Mouse (Mus musculus) ES-E14 (cell line): Measurements from ENCODE around the gene Phykpl. TPM values are rescaled to one million over a fixed set of nuclear protein-coding genes. Genes with fewer than 3 reads are reported as not detected.
"Not testable (repeated sequence)": the region's sequence is repeated elsewhere in the genome, so short reads cannot be mapped to it uniquely, and the experiment has no call there.

Experiments used
- DNase-seq: peaks from one replicate; pipeline ENCODE4 v3.0.0-alpha.2; 2013; ENCODE audit warnings: low read depth, low spot score
- H3K27ac ChIP-seq: 2 replicates; pipeline ENCODE4 v1.5.1; 2012; ENCODE audit warnings: low read depth, mild to moderate bottlenecking, low read length, moderate library complexity, mixed read lengths; ENCODE audit not compliant: poor library complexity, insufficient read depth, severe bottlenecking
- H3K36me3 ChIP-seq: 2 replicates; pipeline ENCODE4 v1.6.1; 2012; ENCODE audit warnings: mild to moderate bottlenecking, low read length, moderate library complexity, mixed read lengths; ENCODE audit not compliant: control insufficient read depth, poor library complexity, insufficient read depth, severe bottlenecking
- H3K4me1 ChIP-seq, 2 experiments: fragments of 150-350 bp in 1 of 2; sonication (generic) in 1 of 2; 2 replicates each; pipeline ENCODE4 v1.6.1; 2012; ENCODE audit warnings: low read length in 2 of 2, mild to moderate bottlenecking in 1 of 2, mixed read lengths in 1 of 2; ENCODE audit not compliant: control insufficient read depth in 2 of 2, insufficient read depth in 2 of 2, poor library complexity in 1 of 2
- H3K4me3 ChIP-seq, 2 experiments: fragments of 150-350 bp in 1 of 2; sonication (generic) in 1 of 2; 2 replicates each; pipeline ENCODE4 v1.5.1; 2012; ENCODE audit warnings: low read length in 2 of 2, low read depth in 1 of 2, mild to moderate bottlenecking in 1 of 2, mixed read lengths in 1 of 2; ENCODE audit not compliant: insufficient read depth in 1 of 2, poor library complexity in 1 of 2, severe bottlenecking in 1 of 2
- H3K9ac ChIP-seq: 2 replicates; pipeline ENCODE4 v1.6.1; 2012; ENCODE audit warnings: low read depth, mild to moderate bottlenecking, low read length, mixed read lengths; ENCODE audit not compliant: poor library complexity, insufficient read depth, severe bottlenecking
- H3K9me3 ChIP-seq: fragments of 150-350 bp; sonication (generic); 2 replicates; pipeline ENCODE4 v1.6.1; 2012; ENCODE audit warnings: low read depth, mild to moderate bottlenecking, low read length; ENCODE audit not compliant: control insufficient read depth, insufficient read depth
- CHD2 ChIP-seq: IDR thresholded peaks from 2 replicates; pipeline ENCODE4 v1.6.1; 2014; ENCODE audit warnings: mild to moderate bottlenecking, low read depth, low read length, inconsistent platforms
- HCFC1 ChIP-seq: IDR thresholded peaks from 2 replicates; pipeline ENCODE4 v1.6.1; 2012; ENCODE audit warnings: low read length, inconsistent platforms, borderline replicate concordance; ENCODE audit not compliant: insufficient read depth
- MAFK ChIP-seq: IDR thresholded peaks from 2 replicates; pipeline ENCODE4 v1.6.1; 2014; ENCODE audit warnings: mild to moderate bottlenecking, low read depth, low read length, inconsistent platforms; ENCODE audit not compliant: insufficient read depth
- ZC3H11A ChIP-seq: IDR thresholded peaks from 2 replicates; pipeline ENCODE4 v1.6.1; 2012; ENCODE audit warnings: low read depth, mild to moderate bottlenecking, inconsistent platforms, low read length, borderline replicate concordance
- ZNF384 ChIP-seq: IDR thresholded peaks from 2 replicates; pipeline ENCODE4 v1.6.1; 2012; ENCODE audit warnings: low read depth, low read length, inconsistent platforms
- in situ Hi-C, 2 experiments: fragments of 600-800 bp; cut with MboI; formaldehyde crosslinking; loops; one replicate each; pipeline ENCODE4 v1.15.1; 2025; ENCODE audit warnings: low sequenced_read_pairs in 2 of 2, inconsistent platforms in 1 of 2; ENCODE audit not compliant: unreplicated experiment in 2 of 2
- total RNA-seq: library from RNA; depleted of rRNA; stranded (reverse); fragments of 300-350 nt; gene quantifications from 2 replicates; pipeline ENCODE4 v1.2.3, GENCODE M21; 2012

Gene Phykpl
- total RNA-seq, 1 experiment, result 23.4 TPM

DNA sequence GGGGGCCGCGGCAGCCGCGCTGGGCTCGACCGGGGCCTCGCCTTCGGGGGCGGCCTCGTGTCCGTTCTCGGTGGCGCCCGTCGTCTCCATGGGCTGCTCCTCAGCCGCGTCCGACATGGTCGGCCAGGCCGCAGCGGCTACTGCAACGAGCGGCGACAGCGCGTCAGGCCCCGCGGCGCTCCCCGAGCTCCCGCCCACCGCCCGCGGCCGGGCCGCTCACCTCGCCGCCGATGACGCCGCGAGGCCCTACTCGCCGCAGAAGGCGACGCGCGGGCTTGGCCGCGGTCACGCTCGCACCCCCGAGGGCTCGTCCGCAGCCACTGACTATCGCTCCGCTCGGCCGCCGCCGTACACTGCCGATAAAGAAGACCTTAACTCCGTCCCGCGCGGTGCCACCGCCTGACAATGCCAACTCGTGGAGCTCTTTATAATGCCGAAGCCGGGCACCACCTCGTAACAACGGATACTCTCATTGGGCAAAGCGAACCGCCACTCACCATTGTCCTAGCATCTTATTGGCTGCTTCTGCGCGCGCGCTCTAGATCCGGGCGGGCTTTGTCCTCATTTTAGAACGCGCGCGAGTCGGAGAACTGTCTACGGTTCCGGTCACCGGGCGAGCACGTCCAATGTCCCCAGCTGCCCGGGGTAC lies 22.0 kb downstream of the Phykpl start, which contains the start of gene Hnrnpab:
Gene Hnrnpab, minus strand, starts transcription at position 401 of the 649 bp plus-strand sequence.
- H3K9me3 ChIP-seq, result no peaks in the 10 kb centered on the region
- H3K4me1 ChIP-seq, result peaks cover 4 to 7% of the 10 kb centered on the region in 2 experiments; a peak in 2 of 4 replicates
- peak; percentile 94 for DNase-seq
- H3K4me3 ChIP-seq, result peak within 1 kb of the TSS; percentile 70 to 94
- peak within 1 kb of the TSS; percentile 89 for H3K27ac ChIP-seq
- TF ChIP-seq ZC3H11A (no peak), CHD2 (peak; percentile 94), HCFC1 (peak; percentile 81)
- in situ Hi-C loops, result no loop called here
- H3K36me3 ChIP-seq, result peaks cover 43% of the 10 kb centered on the region
- peak within 1 kb of the TSS; percentile 98 for H3K9ac ChIP-seq

DNA sequence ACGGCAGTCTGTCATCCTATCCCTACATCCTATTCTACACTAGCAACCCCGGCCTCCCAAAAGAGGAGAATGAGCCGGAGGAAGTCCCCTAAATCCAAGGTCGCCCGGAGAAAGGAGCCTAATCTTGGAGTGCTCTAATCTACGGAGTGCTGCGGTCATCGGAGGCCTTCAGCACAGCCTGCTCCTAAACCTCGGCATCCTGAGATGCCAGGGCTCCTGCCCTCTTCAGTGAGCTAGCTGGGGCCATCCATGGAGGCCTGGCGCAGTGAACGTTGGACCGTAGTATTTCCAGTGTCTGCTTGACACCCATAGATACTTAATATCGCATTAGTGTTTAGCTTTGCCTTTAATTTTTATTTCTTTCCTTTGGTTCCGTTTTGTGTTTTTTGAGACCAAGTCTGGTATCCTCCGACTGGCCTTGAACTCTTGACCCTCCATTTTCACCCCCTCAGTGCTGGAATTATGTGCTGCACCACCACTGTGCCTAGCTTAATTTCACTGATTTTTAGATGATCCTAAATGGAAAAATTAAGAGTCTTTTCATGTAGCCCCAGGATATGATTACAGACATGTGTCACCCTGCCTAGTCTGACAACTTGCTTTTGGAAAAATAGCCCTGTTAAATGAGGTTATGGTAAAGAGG lies 22.7 kb downstream of the Phykpl start:
- Histone ChIP-seq H3K9me3 (no peaks in the 10 kb centered on the region), H3K9ac (peak overlapping the region; percentile 73), H3K36me3 (peaks cover 37% of the 10 kb centered on the region), H3K27ac (peak overlapping the region; percentile 59), H3K4me1 (peaks cover 1 to 7% of the 10 kb centered on the region in 2 experiments; a peak in 1 of 4 replicates), H3K4me3 (peak overlapping the region; percentile 63 to 70)
- in situ Hi-C loops, result no loop called here
- TF ChIP-seq MAFK (no peak), CHD2 (no peak), HCFC1 (no peak), ZNF384 (no peak), ZC3H11A (no peak)
- DNase-seq, result no peak

DNA sequence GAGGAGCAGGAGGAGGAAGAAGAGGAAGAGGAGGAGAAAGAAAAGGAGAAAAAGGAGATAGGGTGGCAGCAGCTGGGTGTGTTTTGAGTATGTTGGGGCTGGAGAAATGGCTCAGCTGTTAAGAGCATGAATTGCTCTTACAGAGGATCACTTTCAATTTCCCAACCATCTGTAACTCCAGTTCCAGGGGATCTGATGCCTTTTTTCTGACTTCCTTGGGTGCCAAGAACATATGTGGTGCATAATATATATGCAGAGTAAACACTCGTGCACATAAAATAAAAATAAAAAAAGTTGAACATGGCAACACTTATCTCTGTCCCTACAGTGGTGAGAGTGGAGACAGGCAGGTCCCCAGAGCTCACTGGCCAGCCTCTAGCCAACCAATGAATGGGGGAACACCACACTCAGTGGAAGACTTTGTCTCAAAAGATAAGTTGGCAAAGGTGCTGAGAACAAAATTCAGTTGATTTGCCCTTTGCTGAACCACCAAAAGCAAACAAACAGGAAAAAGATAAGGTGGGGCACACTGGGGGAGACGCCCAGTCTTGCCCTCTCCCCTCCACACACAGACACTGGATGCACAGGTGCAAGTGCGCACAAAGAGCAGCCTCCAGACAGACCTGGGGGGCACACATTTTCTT lies 24.8 kb downstream of the Phykpl start:
- no peak for DNase-seq
- in situ Hi-C loops, result no loop called here
- no peak overlapping the region for H3K4me3 ChIP-seq
- H3K9me3 ChIP-seq, result no peaks in the 10 kb centered on the region
- peaks cover 2 to 5% of the 10 kb centered on the region in 2 experiments; a peak in 1 of 4 replicates for H3K4me1 ChIP-seq
- no peak overlapping the region for H3K27ac ChIP-seq
- peaks cover 15% of the 10 kb centered on the region for H3K36me3 ChIP-seq
- TF ChIP-seq MAFK, result no peak
- no peak for TF ChIP-seq ZC3H11A
- TF ChIP-seq HCFC1, result no peak
- TF ChIP-seq CHD2, result no peak
- TF ChIP-seq ZNF384, result no peak
- H3K9ac ChIP-seq, result no peak overlapping the region

DNA sequence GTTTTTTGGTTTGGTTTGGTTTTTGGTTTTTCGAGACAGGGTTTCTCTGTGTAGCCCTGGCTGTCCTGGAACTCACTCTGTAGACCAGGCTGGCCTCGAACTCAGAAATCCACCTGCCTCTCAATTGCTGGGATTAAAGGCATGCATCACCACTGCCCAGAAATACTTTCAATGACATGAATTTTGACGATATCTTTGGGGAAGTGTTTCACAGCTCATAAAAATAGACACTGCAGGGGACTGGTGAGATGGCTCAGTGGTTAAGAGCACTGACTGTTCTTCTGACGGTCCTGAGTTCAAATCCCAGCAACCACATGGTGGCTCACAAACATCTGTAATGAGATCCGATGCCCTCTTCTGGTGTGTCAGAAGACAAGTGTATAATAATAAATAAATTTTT lies 25.4 kb downstream of the Phykpl start:
- not testable (repeated sequence) for H3K27ac ChIP-seq, H3K4me3 ChIP-seq, H3K4me1 ChIP-seq, H3K9me3 ChIP-seq, H3K9ac ChIP-seq, DNase-seq
- H3K36me3 ChIP-seq, result peaks cover 10% of the 10 kb centered on the region
- in situ Hi-C loops, result loop anchor here in 1 of 2 experiments (10.0 kb wide), 1 partner anchor 75 kb away; the partner anchor contains the start of gene 0610009B22Rik
